Mouse (Mus musculus): Measurements from ENCODE around the gene Nfatc4.

Nfatc4 gene

DNA sequence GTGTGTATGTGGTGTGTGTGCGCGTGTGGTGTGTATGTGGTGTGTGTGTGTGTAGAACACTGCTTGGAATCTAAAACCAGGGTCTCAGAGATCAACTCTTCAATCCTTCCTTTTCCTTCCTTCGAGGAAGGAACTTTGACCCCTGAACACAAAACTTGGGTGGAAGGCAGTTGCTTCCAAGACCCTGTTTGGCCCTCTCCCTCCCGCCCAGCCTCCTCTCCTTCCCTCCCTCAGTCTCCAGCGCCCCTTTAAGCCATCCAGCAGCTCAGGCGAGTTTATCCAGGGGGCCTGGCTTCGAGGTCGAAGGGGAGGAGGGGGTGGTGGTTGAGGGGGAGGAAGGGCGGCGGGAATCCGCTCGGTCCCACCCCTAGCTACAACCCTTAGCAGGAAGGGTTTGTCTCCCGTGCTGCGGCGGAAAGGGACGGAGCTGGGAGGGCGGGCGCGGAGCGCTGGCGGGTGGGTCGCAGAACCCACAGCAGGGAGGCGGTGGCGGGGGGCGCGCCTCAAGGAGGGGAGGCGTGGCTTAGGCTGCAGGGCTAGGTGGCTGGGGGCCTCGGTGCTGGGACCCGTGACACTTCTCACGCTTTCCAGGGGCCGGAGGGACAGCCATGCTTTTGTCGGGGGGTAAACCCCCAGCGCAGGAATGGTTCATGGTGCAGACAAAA lies 30.8 kb downstream of the Nfatc4 start, which contains the start of gene Nynrin:
Gene Nynrin, plus strand, starts transcription at position 390 of the 665 bp plus-strand sequence.
- DNase-seq (ENCODE audit: low spot score), result peak; percentile 62

DNA sequence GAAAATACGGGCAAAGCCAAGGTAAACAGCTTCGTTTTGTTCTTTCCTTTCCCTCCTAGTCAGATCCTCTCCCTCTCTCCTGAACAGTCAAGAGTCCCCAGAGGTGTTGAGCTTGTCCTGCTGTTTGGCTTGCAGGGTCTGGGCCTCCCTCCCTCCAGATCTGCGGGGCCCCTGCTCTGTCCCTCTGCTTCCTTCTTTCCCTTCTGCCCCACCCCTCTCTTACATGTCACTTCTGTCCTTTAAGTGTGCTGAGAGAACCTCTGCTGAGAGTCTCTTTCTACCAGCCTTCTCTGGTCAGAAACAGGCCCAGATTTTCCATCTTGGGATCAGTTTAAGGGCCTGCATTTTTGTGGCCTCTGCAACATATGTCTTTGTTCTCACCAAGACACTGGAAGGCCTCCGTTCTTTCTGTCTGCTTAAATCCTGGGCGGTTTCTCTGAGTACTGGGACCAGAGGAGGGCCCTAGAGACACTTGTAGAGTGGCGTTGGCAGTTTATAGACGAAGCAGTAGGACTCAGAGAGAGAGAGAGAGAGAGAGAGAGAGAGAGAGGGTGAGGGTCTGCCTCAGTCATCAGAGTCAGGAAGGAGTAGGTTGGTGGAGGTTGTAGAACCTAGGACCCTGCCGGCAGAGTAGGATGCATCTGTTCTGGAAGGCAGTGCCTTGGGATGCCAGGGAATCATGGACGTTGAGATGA lies 31.6 kb downstream of the Nfatc4 start:
- DNase-seq (ENCODE audit: low spot score), result no peak

DNA sequence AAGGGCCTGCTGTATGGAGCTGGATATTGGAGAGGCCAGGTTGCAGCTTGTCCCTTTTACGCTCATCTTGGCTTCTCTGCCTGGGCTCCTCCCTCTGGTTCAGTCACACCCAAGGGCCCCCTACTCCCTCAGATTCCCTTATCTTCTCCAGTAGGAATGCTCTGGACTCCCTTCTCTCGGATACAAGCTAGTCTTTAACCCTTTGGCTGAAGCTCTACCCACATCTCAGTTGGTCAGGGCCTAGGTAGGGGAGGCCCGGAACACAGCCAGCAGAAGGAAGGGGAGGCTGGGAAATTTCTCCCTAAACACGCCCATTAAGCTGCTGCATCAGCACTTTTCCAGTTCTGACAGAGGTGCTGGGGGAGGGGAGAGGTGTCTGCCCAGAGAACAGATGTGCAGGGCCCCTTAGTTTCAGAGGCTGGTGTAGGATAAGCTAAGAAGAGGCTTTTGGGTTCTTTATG lies 32.2 kb downstream of the Nfatc4 start:
- DNase-seq (ENCODE audit: low spot score), result peak; percentile 45

DNA sequence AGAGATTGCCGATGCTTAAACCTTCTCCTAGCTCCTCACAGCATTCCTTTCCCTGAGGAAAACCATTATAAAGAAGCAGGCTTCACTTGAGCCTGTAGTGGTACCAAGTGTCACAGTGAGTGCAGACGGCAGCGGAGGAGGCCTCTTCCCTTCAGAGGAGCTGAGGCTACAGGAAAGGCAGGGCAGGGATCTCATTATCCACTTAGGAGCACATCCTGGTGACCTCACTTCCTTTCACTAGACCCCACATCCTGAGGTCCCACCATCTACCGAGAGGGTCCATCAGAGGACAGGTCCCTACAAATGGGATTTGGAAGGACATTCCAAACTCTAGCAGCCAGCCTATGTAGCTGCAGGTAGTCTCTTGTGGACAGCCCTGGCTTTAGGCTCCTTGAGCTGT lies 34.6 kb downstream of the Nfatc4 start:
- DNase-seq (ENCODE audit: low spot score), result no peak

DNA sequence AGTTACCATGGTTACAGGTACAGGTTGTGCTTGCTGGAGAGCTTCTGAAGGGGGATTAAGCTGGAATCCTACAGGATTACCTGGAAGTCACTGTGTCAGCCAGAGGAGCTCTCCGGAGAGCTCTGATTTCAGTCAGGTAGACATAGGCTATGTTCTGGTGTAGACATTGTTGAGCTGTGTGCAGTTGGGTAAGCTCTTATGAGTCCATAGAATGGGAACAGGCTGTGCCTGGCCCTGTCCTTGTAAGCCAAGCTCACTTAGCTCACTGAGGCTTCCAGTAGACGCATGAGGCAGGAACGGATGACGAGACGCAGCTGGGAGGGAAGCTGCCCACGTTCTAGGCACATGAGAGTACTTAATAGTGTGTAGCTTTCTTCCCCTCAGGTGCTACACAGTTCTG lies 39.2 kb downstream of the Nfatc4 start:
- DNase-seq (ENCODE audit: low spot score), result peak; percentile 46

DNA sequence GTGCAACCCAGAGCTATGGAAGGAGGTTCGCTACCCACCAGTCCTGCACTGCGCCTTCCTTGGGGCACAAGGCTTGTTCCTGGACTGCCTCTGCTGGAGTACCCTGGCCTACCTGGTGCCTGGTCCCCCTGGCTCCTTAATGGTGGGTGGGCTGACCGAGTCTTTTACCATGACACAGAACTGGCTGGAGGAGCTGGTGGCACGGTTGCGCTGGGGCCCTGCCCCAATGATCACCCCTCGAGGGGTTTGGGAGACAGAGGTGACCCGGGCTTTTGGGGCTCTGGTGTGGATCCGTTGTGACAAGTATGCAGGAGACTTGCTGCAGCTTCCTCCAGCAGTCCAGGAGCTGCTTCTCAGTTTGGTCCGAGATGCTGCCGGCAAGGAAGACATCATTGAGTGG lies 40.0 kb downstream of the Nfatc4 start:
- no peak for DNase-seq (ENCODE audit: low spot score)

DNA sequence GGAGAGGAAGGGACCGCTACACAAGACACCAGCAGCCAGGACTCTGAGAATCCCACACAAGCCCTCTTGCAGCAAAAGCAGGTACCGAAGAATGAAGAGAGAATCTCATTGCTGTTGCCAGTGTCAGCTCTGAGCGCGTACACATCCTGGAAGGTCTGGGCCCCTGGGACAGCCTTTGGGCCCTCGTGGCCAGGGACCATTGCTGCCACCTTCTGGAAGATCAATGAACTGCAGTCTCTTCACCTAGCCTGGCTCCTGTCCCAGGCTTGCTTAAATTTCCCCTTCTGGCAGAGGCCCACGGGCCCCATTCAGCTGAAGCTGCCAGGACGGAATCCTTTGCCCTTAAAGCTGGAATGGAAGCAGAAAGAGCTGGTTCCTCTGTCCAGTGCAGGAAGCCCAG lies 40.8 kb downstream of the Nfatc4 start:
- DNase-seq (ENCODE audit: low spot score), result peak; percentile 79

DNA sequence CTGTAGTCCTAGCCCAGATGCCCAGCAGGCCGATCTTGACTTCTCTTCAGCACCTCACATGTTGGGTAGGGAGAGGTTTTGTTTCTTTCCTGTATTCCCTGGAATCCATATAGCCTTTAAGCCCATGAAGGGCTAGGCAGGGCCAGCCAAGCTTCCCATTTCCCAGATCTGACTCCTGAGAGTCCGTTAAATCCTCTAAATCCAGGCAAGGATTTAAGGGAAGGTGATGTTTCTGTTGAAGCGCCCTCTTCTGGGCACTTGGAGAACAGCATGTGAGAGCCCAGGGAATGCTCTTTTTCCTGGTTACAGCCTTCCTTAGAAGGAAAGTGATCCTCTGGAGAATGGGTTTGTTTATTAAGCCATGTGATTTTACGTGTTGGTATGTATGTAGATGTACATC lies 44.0 kb downstream of the Nfatc4 start:
- DNase-seq (ENCODE audit: low spot score), result no peak

DNA sequence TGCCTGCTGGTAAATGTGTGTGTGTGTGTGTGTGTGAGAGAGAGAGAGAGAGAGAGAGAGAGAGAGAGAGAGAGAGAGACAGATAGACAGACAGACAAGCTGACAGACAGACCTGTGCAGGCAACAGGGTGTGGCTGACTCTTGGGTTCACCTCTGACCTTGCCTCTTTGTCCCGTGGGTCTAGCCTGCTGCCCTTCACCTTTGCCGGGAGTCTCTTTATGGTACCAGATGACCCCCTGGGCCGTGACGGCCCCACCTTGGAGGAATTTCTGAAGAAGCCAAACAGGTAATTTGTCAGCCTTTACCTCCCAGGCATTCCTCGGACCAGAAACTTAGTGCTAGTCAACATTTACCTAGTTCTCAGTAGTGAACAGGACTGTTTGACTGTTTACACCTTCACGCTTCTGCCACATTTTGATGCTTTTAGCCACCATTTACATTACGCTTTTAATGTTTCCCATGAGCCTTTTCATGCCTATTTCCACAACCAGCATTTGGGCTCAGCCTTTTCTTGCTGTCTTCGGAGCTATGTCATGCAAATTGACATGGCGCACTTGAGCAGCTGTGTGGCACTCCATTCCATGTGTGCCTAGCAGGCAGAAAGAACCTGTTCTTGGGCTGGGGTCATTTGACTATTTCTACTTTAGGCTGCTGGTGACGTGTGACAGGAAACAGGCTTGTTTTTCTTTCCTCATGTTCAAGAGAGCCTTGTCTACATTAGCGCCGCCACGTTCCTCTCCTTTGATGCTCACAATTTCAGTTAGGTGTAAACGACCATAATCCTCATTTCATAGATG lies 45.5 kb downstream of the Nfatc4 start:
- no peak for DNase-seq (ENCODE audit: low spot score)

DNA sequence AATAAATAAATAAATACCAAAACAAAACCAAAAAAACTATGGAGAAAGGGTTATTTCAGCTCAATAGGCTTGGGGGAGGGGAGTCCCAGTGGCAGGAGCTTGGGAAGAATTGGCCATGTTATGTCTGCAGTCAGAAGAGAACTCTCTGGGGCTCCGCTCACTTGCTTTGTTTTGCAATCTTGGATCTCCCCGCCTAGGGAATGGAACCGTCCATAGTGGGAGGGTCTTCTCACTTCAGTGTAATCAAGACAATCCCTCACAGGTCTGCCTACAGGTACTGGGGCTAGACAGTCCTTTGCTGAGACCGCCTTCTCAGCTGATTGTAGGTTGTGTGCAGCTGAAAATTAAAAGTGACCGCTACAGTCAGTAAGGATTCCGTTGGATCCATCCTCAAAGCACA lies 46.6 kb downstream of the Nfatc4 start:
- DNase-seq (ENCODE audit: low spot score), result no peak

DNA sequence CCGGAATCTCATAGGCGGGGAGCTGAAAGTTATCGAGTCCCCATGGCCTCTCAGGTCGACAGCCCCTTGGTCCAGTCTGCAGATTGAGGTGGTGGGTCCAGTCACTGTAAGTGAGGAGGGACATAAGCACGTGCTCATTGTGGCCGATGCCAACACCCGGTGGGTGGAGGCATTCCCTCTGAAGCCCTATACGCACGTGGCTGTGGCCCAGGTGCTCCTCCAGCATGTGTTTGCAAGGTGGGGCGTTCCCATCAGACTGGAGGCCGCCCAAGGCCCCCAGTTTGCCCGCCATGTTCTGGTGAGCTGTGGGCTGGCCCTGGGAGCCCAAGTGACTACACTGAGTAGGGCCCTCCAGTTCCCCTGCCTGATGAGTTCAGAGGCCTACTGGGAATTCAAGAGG lies 49.1 kb downstream of the Nfatc4 start:
- DNase-seq (ENCODE audit: low spot score), result no peak

DNA sequence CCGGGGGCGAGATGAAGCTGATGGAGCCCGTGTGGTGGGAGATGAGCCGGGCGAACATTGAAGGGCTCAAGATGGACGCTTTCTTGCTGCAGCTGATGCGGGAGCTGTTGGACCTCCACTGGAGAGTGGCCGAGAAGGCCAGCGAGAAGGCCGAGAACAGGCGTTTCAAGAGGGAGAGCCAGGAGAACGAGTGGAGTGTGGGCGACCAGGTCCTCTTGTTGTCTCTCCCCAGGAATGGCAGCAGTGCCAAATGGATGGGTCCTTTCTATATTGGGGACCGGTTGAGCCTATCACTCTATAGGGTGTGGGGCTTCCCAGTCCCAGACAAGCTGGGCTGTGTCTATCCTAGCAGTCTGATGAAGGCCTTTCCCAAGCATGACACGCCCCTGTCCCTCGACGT lies 49.6 kb downstream of the Nfatc4 start:
- no peak for DNase-seq (ENCODE audit: low spot score)

DNA sequence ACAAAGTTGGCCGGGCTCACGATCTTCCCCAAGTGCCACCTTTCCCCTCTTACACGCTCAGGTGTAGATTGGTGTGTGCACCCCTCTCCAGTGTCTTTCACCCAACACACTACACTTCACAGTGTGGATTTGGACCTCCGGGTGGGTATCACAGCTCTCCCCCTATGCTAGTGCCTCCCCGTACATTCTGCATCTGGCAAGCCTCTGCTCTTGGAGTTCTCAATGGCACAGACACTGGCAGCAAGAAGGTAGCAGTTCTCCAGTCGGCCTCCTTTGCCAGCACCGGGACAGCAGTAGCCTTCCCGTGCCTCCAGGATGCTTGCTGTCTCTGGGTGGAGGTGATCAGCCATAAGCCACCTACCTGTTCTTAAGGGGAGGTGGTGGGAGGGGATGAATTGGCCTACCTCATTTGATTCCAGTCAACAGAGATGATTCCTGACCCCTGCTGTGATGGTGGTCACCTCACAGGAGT lies 50.3 kb downstream of the Nfatc4 start:
- DNase-seq (ENCODE audit: low spot score), result no peak

DNA sequence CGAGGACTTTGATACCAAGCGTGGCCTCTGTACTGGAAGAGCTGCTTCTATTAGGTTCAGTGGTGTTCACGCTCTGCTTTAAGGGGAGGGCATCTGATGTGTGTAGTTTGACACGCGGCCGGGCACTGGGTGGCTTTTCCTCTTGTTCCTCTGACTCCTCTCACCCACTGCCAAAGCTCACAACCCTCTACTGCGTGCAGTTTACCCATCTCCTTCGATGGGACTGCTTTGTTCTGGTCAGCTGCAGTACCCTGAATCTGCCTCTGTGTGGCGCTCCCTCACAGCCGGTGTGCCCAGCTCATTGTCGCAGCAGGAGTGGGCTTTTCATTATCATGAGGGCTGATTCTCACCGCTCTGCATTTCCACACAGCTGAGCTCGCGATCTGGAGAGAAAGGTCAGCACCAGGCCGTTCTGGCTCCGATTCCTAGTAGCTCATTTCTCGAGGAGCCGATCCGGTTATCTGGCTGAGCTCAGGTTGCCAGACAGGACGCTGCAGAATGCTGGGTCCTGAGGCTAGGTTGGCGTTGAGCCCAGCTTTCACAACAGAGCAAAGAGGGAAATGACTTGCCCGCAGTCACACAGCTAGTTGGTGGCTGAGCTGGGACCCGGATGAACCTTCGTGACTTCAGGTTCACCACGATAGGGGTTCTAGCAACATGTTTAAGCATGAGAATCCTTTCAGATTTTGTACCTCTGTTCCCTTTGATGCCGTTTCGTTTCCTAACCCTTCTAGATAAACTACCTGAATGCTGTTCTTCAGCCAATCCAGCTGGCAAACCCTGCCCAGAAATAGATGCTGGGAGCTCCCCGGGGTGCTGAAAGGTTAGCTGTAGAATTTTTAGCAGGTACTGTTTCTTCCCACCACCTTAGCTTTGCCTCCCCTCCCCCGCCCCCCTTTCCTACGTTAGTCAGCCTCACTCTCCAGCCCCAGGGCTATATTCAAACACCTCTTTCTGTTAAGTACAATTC lies 51.1 kb downstream of the Nfatc4 start:
- peak; percentile 77 for DNase-seq (ENCODE audit: low spot score)

DNA sequence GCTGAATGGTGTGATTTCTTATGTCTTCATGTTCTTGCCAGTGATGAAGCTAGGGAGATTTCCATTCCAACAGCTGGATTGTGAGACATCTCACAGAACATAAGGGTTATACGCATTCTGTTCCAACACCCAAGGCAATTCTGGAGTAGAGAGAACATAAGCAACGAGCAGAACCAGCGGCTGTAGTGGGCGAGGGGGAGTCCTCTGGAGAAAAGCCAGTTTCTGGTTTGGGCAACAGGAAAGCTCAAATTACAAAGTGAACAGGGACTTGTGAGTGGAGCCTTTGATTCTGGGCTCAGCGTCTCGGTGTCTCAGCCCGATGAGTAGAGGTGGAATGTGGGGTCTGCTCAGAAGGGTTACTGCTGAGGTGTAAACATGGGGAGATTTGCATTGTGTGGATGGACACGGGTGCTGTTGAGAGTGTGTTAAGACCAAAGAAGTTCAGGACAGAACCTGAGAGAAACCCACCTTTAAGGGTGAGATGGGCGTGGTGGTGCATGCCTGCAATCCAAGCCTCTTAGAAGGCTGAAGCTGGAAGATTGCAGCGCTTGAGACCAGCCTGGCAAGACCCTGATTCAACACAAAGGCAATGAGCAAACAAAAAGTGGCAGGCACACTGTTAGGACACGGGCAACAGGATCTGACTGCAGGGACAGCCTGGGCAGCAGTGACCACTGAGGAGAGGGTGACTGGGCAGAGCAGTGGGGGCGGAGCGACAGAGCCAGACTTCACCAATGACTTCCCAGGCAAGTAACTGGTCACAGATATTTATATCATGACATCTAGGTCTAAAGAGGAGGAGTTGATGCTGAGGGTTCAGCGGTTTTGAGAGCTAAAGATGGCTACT lies 54.7 kb downstream of the Nfatc4 start:
- no peak for DNase-seq (ENCODE audit: low spot score)

DNA sequence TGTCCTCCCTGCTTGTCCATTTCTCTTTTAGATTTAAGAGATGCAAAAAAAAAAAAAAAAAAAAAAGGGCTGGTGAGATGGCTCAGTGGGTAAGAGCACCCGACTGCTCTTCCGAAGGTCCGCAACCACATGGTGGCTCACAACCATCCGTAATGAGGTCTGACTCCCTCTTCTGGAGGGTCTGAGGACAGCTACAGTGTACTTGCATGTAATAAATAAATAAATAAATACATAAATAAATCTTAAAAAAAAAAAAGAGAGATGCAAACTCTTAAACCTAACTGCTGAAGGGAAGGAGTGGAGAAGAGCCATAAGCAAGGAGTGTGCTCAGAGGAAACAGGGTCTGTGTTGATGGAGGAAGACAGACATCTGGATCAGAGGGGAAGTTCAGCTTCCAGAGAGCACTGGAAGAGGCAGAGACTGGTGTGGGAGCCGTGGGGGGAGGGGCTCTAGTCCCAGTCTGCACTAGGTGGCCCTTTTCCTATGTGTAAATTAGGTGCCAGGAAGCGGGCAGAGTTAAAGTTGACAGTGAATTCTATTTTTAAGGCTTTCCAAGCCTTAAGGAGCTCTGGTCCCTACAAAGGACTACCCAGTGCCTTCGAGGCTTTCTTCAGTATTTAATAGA lies 55.5 kb downstream of the Nfatc4 start:
- DNase-seq (ENCODE audit: low spot score), result no peak

DNA sequence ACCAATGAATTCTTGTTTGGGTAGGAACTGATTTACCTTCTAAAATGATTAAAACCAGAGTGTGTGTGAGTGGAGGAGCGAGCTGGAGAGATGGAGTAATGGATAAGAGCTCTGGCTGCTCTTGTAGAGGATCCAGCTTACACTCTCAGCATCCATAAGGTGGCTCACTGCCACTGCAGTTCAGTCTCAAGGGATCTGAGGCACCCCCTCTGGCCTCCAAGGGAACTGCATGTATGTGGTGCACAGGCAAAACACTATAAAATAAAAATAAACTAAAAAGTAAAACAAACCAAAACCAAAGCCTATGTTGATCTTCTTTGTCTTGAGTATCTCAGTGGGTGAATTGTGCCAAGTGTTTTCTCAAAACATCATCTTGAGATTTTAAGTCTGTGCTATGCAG lies 56.7 kb downstream of the Nfatc4 start:
- no peak for DNase-seq (ENCODE audit: low spot score)

DNA sequence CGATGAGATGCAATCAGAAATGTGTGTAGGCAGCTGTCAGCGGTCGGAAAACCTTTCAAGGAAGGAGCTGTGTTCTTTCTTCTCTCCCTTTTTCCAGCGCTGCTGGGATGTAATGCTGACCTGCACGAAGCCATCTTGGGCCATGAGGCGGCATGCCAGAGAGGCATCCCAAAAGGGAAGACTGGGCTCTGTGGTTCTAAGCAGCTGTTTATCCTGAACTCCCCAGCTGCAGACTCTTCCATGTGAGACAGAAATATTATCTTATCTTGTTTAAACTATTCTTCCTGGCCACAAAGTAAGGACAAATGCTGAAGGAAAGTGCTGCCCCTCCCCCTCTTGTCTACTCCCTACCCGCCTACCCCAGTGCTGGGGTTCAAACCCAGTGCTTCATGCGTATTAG lies 58.0 kb downstream of the Nfatc4 start:
- DNase-seq (ENCODE audit: low spot score), result no peak

DNA sequence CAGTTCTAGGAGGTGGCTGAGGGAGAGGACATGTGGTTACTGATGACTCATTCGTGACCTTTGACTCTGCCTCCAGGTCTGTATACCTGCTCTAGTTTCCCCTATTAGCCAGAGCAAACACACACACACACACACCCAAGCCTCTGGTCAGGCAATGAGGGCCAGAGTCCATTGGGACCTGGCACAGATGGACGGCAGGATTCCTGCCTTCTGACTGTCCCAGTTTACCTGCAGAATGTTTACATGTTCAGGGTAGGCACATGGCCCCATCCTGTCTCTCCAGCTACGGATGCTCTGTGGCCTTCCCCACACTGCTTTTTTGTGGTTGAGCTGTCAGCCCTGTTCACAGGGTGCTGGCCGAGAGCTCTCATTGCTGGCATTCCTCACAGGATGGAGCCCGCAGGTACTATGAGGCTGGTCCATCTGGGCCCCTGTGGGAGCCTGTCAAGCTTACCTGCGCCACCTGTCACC lies 59.3 kb downstream of the Nfatc4 start:
- no peak for DNase-seq (ENCODE audit: low spot score)

DNA sequence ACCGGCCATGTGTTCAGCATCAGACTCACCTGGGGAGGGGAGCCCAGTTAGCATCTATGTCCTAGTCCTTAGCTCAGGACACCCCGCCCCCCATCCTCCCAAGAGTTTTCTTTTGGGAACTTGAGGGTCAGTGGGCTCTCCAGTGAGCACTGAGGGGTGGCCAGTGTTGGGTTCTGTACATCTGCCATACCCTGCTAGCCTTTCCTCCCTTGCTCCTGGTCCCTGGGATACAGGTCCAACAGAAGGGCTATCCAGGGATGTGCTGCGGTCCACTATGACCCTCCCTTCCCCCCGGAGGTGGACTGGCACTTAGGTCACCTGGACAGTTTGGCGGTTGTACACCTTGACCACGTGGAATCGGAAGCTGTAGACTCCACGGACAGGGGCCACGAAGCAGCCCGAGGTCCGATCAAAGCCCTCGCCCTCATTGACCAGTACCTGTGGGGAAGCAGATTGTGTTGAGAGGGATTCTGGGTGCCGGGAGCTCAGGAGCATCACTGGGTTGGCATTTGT lies 60.3 kb downstream of the Nfatc4 start:
- DNase-seq (ENCODE audit: low spot score), result no peak

All from testis, postnatal 14 days (tissue).